Mouse (Mus musculus) hindbrain, postnatal 0 days (tissue): Measurements from ENCODE around the gene Golga5. TPM values are rescaled to one million over a fixed set of nuclear protein-coding genes. Genes with fewer than 3 reads are reported as not detected.

ENCODE experiments used
- ATAC-seq: fragments of 200-750 bp; cut with Nextera tagmentation; 2 replicates; pipeline ENCODE4 v1.8.0; 2017; ENCODE audit warnings: mild to moderate bottlenecking, moderate TSS enrichment, moderate library complexity
- DNase-seq: peaks from one replicate; pipeline ENCODE4 v3.0.0-alpha.2; 2015; ENCODE audit warnings: low spot score
- H3K27ac ChIP-seq: fragments of 300-500 bp; sonication (generic); 2 replicates; pipeline ENCODE4 v1.5.1; 2014; ENCODE audit warnings: mild to moderate bottlenecking
- H3K27me3 ChIP-seq: fragments of 300-500 bp; sonication (generic); 2 replicates; pipeline ENCODE4 v1.6.1; 2014; ENCODE audit warnings: low read length, mixed read lengths; ENCODE audit not compliant: insufficient read depth
- H3K36me3 ChIP-seq: fragments of 300-500 bp; sonication (generic); 2 replicates; pipeline ENCODE4 v1.6.1; 2014; ENCODE audit warnings: low read length, mixed read lengths; ENCODE audit not compliant: insufficient read depth
- H3K4me1 ChIP-seq: fragments of 300-500 bp; sonication (generic); 2 replicates; pipeline ENCODE4 v1.6.1; 2014; ENCODE audit warnings: antibody characterized with exemption, low read length, mixed read lengths; ENCODE audit not compliant: insufficient read depth
- H3K4me2 ChIP-seq: fragments of 300-500 bp; sonication (generic); 2 replicates; pipeline ENCODE4 v1.6.1; 2014; ENCODE audit warnings: low read depth, mild to moderate bottlenecking, low read length, moderate library complexity, mixed read lengths
- H3K4me3 ChIP-seq: fragments of 300-500 bp; sonication (generic); 2 replicates; pipeline ENCODE4 v1.5.1; 2014; ENCODE audit warnings: low read length
- H3K9ac ChIP-seq: fragments of 300-500 bp; sonication (generic); replicated peaks from 2 replicates; pipeline ENCODE4 v1.6.1; 2014; ENCODE audit warnings: mild to moderate bottlenecking, low read length, moderate library complexity, mixed read lengths
- H3K9me3 ChIP-seq: fragments of 300-500 bp; sonication (generic); 2 replicates; pipeline ENCODE4 v1.6.1; 2016; ENCODE audit warnings: low read length, mixed read lengths
- CTCF ChIP-seq: IDR thresholded peaks from 2 replicates; pipeline ENCODE4 v1.5.1; 2016; ENCODE audit warnings: antibody characterized with exemption, control low read depth, low read depth
- WGBS: fragments of 180-500 bp; shearing (Covaris S2); extraction: QIAGEN DNeasy Blood & Tissue Kit; methylation state at CpG from one replicate; pipeline ENCODE4 v1.1.7; 2014; 5-methylcytosine and 5-hydroxymethylcytosine counted together
- polyA plus RNA-seq: library from polyadenylated mRNA; unstranded; fragments of >200 nt; fragmentation: Nextera tagmentation; extraction: Ambion mirVana; gene quantifications from 2 replicates; pipeline ENCODE4 v1.2.1, GENCODE M21; 2015
- total RNA-seq: library from RNA; depleted of rRNA; stranded (reverse); fragments of >200 nt; gene quantifications from 2 replicates; pipeline ENCODE4 v1.2.3, GENCODE M21; 2014

Gene Golga5
- total and polyA plus RNA-seq, 2 experiments from 2014 or later: 23.2 to 24.3 TPM

DNA sequence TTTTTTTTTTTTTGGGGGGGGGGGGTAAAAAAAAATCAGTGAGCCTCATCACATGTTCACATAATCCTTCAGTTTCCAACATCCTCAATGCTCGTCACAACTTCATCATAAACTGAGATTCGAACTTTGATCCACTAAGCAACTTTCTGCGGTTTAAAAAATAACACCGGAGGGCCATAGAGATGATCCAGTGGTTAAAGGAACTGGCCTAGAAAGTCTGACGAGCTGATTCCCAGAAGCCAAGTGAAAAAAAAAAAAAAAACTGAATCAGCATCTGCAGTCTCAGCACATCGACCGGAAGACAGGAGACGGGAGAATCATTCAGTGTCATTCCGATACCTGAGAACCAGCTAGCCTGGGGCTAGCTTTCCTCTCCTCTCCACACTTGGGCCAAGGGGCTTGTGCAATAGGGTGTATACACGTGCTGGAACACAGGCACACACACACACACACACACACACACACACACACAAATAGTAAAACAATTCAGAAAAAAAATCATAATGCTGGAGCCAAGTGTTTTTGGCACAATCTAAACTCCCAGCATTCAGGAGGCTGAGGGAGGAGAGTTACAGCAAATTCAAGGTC, 31.9 kb upstream of the Golga5 start:
- peaks cover 5% of the 10 kb centered on the region; the same call in 1 of the 2 replicates for H3K4me1 ChIP-seq
- TF ChIP-seq CTCF: no peak
- H3K36me3 ChIP-seq: no peaks in the 10 kb centered on the region
- H3K27me3 ChIP-seq: no peaks in the 10 kb centered on the region
- no peak overlapping the region for H3K27ac ChIP-seq
- H3K4me2 ChIP-seq: peak overlapping the region; percentile 61; the same call in 1 of the 2 replicates
- ATAC-seq: no peak
- no peaks in the 10 kb centered on the region for H3K9me3 ChIP-seq
- no peak overlapping the region for H3K4me3 ChIP-seq
- H3K9ac ChIP-seq: no peak overlapping the region
- 58% methylated on average over 10 of the region's 10 CpGs for WGBS
- DNase-seq: no peak

DNA sequence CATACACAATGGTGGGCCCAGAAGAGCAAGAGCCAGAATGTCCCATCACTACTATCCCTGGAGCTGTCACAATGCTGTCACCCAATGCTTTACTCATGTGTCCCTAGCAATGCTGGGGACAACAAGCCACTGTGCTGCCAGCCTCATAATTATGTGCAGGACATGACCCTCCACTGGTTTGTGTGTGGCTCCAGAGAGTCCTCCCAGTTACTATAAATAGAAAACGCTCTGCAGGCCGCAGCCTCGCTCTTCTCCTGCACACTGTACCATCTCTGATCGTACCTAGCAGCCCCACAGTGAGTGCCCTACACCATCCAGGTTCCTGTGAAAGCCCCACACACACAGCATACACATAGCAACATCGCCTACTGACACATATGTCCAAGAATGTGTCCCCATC, 31.0 kb upstream of the Golga5 start:
- WGBS: 57% methylated on average over 5 of the region's 5 CpGs
- TF ChIP-seq CTCF: no peak
- Histone ChIP-seq H3K9ac (peak overlapping the region; percentile 13; the same call in 1 of the 2 replicates), H3K4me1 (peaks cover 5% of the 10 kb centered on the region; the same call in 1 of the 2 replicates), H3K4me3 (peak overlapping the region; percentile 71; the same call in 1 of the 2 replicates), H3K27me3 (no peaks in the 10 kb centered on the region), H3K36me3 (no peaks in the 10 kb centered on the region), H3K9me3 (no peaks in the 10 kb centered on the region), H3K27ac (no peak overlapping the region; the same call in 1 of the 2 replicates), H3K4me2 (peak overlapping the region; percentile 61)
- DNase-seq (peak; percentile 7), ATAC-seq (no peak)

DNA sequence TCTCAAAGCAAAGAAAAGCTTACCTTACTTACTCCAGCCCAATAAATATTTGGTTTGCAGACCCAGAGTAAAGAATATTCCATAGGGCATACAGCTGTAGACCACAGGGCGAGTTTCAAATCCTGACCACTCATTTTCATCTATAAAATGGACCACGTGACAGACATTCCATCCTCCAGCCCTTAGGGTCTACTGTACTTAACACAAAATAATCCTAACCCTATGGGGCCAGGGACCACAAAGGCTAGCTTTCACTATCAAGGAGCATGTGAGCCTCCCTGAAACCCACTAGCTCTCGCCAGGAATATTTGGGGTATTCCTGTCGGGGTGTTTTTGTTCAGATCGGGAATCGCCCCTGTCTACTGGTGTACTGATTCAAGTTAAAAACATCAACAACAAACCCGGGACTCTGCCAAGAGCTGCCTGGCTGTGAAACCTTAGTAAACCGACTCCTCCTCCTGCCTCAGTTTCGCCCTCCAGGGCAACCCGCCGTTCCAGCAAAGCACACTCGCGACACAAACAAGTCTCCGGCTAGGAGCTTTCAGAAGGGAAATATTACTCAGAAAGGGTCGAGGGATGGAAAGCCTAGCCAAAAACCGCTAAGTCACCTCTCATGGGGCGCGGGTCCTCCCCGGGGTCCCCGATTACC, 29.8 kb upstream of the Golga5 start:
- H3K27me3 ChIP-seq: no peaks in the 10 kb centered on the region
- H3K9ac ChIP-seq: peak overlapping the region; percentile 72
- peak overlapping the region; percentile 80 for H3K27ac ChIP-seq
- H3K4me2 ChIP-seq: peak overlapping the region; percentile 61
- no peaks in the 10 kb centered on the region for H3K9me3 ChIP-seq
- peak; percentile 55 for ATAC-seq
- DNase-seq: no peak
- 3% methylated on average over 20 of the region's 20 CpGs for WGBS
- no peak for TF ChIP-seq CTCF
- peak overlapping the region; percentile 71 for H3K4me3 ChIP-seq
- H3K4me1 ChIP-seq: peaks cover 5% of the 10 kb centered on the region; the same call in 1 of the 2 replicates
- no peaks in the 10 kb centered on the region for H3K36me3 ChIP-seq

DNA sequence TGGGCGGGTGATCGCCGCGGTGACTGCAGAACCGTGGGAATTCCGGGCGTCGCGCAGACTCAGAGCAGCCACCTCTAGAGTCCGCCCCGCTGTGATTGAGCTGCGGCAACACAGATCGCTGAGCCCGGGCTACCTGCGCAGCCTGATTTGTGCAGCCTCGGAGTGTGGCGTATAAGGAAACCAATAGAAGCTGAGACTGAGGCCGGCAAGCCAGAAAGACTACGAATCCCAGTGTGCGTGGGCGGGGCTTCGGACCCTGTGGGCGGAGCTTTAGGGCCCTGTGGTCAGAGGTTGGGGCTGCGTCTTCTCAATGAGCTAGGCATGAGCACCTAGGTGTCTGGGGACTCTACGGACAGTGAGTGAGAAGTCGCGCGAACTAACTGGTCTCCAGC, 29.3 kb upstream of the Golga5 start, which contains the start of gene Lgmn:
Gene Lgmn, minus strand, starts transcription at position 182 of the 392 bp plus-strand sequence.
- no peak for TF ChIP-seq CTCF
- ATAC-seq (peak; percentile 100), DNase-seq (peak; percentile 98)
- Histone ChIP-seq H3K9ac (peak within 1 kb of the TSS; percentile 72), H3K27me3 (no peaks in the 10 kb centered on the region), H3K27ac (peak within 1 kb of the TSS; percentile 80), H3K9me3 (no peaks in the 10 kb centered on the region), H3K4me1 (peaks cover 5% of the 10 kb centered on the region; the same call in 1 of the 2 replicates), H3K4me2 (peak within 1 kb of the TSS; percentile 61), H3K36me3 (no peaks in the 10 kb centered on the region), H3K4me3 (peak within 1 kb of the TSS; percentile 71)
- WGBS: under 1% methylated on average over 28 of the region's 28 CpGs

DNA sequence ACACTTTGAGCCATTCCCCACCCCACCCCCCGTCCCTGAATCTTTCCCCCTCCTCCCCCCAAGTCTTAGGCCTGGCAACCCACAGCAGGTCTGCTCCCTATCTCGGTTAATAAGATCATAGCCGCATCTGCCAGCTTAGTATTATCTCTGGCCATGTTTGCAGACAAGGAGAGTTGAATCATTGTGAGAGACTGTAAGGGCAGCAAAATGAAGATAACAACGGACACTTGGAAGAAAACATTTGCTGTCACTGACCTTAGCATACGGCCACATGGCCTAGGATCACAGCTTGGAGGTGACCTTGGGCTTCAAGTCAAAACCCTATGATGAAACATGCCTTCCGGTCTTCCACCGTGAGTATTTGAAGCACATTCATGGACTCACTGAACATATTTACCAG, 28.4 kb upstream of the Golga5 start:
- no peak for TF ChIP-seq CTCF
- WGBS: 85% methylated on average over 7 of the region's 7 CpGs
- ATAC-seq (no peak), DNase-seq (no peak)
- H3K27me3 ChIP-seq: no peaks in the 10 kb centered on the region
- no peak overlapping the region for H3K4me3 ChIP-seq
- H3K4me1 ChIP-seq: peaks cover 5% of the 10 kb centered on the region; the same call in 1 of the 2 replicates
- H3K4me2 ChIP-seq: no peak overlapping the region
- H3K9ac ChIP-seq: no peak overlapping the region
- H3K27ac ChIP-seq: no peak overlapping the region
- no peaks in the 10 kb centered on the region for H3K36me3 ChIP-seq
- no peaks in the 10 kb centered on the region for H3K9me3 ChIP-seq

DNA sequence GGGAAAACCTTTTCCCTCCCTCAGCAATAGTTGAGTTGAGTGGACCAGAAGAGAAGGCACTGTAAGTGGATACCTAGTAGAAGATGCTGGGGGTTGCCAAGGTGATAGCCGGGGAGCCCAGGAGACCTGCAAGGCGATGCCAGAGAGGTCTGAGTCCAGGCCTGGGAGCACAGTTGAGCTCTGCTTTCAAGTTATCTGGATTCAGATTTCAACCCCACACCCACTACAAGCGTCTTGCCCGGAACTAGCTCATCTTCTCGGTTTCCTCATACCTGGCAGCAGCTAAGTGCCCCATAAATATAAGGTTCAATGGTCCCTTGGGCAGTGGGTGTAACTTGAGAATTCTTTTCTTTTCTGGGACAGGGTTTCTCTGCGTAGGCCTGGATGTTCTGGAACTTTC, 27.8 kb upstream of the Golga5 start:
- no peak for DNase-seq
- H3K27ac ChIP-seq: no peak overlapping the region
- H3K4me3 ChIP-seq: no peak overlapping the region
- no peak overlapping the region for H3K9ac ChIP-seq
- peaks cover 5% of the 10 kb centered on the region; the same call in 1 of the 2 replicates for H3K4me1 ChIP-seq
- H3K27me3 ChIP-seq: no peaks in the 10 kb centered on the region
- H3K9me3 ChIP-seq: no peaks in the 10 kb centered on the region
- no peak overlapping the region for H3K4me2 ChIP-seq
- no peak for ATAC-seq
- TF ChIP-seq CTCF: no peak
- WGBS: 89% methylated on average over 6 of the region's 6 CpGs
- H3K36me3 ChIP-seq: no peaks in the 10 kb centered on the region

DNA sequence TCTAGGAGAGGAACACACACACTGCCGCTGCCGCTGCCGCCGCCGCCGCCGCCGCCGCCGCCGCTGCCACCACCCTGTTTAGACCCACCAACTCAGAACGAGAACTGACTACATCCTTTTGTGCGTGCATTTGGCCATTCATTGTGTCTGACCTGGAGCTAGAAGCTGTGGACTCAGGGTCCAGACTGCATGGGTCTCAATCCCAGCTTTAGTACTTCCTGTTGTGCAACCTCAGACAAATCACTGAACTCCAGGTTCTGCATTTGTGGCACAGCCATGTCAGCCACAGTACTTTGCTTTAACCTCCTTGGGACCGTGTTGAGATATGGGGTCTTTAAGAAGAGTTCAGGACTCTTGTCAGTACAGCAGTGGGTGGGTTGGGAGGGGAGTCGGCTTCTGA, 26.3 kb upstream of the Golga5 start:
- no peaks in the 10 kb centered on the region for H3K9me3 ChIP-seq
- H3K36me3 ChIP-seq: no peaks in the 10 kb centered on the region
- no peak overlapping the region for H3K27ac ChIP-seq
- DNase-seq (no peak), ATAC-seq (no peak)
- H3K9ac ChIP-seq: no peak overlapping the region
- 87% methylated on average over 15 of the region's 15 CpGs for WGBS
- TF ChIP-seq CTCF: no peak
- H3K4me3 ChIP-seq: no peak overlapping the region
- H3K27me3 ChIP-seq: no peaks in the 10 kb centered on the region
- H3K4me1 ChIP-seq: peaks cover 5% of the 10 kb centered on the region; the same call in 1 of the 2 replicates
- no peak overlapping the region for H3K4me2 ChIP-seq
